Mouse (Mus musculus) cortical plate, adult 2 months (tissue): ENCODE measurements at regions not wholly inside any gene's neighbourhood (a gene's known extent, or its start where the extent isn't known, plus 50 kb on each side); places are given as distances from the start of the nearest gene placed in this dataset.

Source experiments
- H3K27ac ChIP-seq: fragments of 200-500 bp; 2 replicates; pipeline ENCODE4 v1.5.1; 2012; ENCODE audit warnings: low read length, control low read depth, inconsistent platforms; ENCODE audit not compliant: insufficient read depth
- H3K4me1 ChIP-seq: fragments of 200-500 bp; 2 replicates; pipeline ENCODE4 v1.6.1; 2011; ENCODE audit warnings: low read length; ENCODE audit not compliant: control insufficient read depth, insufficient read depth
- H3K4me3 ChIP-seq: fragments of 200-500 bp; 2 replicates; pipeline ENCODE4 v1.5.1; 2011; ENCODE audit warnings: mild to moderate bottlenecking, low read length, control low read depth; ENCODE audit not compliant: insufficient read depth
- CTCF ChIP-seq: fragments of 200-500 bp; IDR thresholded peaks from 2 replicates; pipeline ENCODE4 v1.5.1; 2011; ENCODE audit warnings: mild to moderate bottlenecking, control low read depth, low read length; ENCODE audit not compliant: insufficient read depth; ENCODE audit errors: extremely low read depth
- POLR2A ChIP-seq: fragments of 200-500 bp; IDR thresholded peaks from 2 replicates; pipeline ENCODE4 v1.6.1; 2011; ENCODE audit warnings: mild to moderate bottlenecking, low read length, control low read depth; ENCODE audit not compliant: insufficient read depth; ENCODE audit errors: extremely low read depth

DNA sequence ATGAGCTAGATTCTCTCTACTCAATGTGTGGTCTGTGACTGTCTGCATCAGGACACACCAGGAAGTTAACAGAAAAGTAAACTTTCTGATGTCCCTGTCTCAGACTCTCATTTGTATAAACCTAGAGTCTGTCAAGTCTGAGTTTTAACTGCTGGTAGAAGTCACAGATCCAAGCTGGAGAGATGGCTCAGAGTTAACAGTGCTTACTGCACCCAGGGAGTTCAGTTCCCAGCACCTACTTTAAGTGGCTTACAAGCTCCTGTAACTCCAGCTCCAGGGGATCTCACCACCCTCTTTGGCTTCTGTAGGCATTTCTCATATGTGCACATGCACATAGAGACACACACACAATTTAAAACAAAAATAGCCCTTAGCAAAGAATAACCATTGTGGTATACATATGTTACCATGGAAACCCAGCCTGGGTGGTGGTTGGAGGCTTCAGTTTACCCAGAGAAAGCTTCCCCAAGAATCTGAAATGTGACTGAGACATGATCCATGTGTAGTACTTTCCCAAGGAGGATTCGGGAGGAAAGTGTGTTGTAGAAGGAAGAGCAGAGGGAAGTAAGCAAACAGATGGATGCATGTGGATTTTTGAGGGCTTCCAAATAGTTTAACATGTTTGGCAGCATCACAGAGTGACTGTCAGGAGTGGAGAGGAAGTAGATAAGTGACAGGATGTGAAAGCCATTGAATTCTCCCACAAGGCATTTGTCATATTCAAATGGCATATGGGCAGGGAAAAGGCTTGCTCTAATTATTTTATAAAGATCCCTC lies 1279.8 kb downstream of the Slc22a22 start:
- Histone ChIP-seq H3K27ac (no peak overlapping the region), H3K4me1 (no peaks in the 10 kb centered on the region), H3K4me3 (no peak overlapping the region)
- TF ChIP-seq POLR2A (no peak), CTCF (no peak)

DNA sequence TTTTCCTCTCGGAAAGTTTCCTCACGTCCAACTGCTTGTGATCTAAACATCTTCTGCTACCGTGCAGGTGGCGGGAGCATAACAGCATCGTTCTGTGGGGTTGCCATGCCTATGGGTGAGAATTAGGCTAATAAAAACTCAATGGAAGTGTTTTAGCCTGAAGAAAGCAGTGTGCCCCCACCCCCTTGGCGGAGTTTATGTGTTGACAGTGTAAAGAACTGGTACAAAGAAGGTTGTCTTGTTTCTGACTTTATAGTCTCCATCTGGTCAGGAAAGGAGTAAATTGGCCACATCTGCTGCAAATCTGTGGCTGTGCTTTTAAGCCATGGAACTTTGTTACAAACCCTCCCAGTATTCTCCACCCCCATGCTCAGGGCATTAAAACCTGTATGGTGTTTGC lies 1311.2 kb downstream of the Slc22a22 start:
- no peaks in the 10 kb centered on the region for H3K4me1 ChIP-seq
- TF ChIP-seq POLR2A (no peak), CTCF (no peak)

GRCm38 (mm10) chr15:56158726-56159125 lies 1318.7 kb downstream of the Slc22a22 start:
- TF ChIP-seq POLR2A = no peak
- Histone ChIP-seq H3K4me3 (no peak overlapping the region), H3K27ac (no peak overlapping the region), H3K4me1 (no peaks in the 10 kb centered on the region)

More for the DNA sequence above, 1311.2 kb downstream of the Slc22a22 start:
- Histone ChIP-seq H3K27ac (no peak overlapping the region), H3K4me3 (no peak overlapping the region)

GRCm38 (mm10) chr15:56139451-56139850 lies 1338.0 kb downstream of the Slc22a22 start:
- TF ChIP-seq POLR2A (no peak), CTCF (no peak)
- H3K27ac ChIP-seq = no peak overlapping the region

DNA sequence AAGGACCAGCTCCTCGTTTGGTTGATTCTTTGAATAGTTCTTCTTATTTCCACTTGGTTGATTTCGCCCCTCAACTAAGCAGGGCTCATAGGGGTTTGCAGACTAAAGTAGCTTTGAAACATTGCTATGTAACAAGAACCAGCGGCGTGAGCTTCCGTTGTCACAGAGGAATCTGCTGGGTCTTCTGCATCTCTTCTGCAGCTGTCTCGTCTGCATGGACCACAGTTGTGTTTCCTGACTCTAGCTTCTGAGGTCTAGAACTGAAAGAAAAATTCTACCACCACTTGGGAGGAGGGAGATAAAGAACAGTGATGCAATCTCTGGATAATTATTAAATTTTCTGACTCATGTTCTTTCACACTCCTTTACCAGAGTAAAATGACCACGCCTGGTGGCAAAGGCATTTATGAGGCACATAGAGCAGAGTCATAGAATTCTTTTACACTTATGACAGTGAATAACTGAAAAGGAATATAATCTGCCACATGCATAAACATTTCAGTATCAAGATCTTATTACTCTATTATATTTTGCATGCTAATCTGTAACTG lies 1340.9 kb downstream of the Slc22a22 start:
- no peak overlapping the region for H3K27ac ChIP-seq
- no peaks in the 10 kb centered on the region for H3K4me1 ChIP-seq
- no peak overlapping the region for H3K4me3 ChIP-seq
- TF ChIP-seq CTCF = no peak
- no peak for TF ChIP-seq POLR2A

More at GRCm38 (mm10) chr15:56139451-56139850, 1338.0 kb downstream of the Slc22a22 start:
- no peaks in the 10 kb centered on the region for H3K4me1 ChIP-seq
- no peak overlapping the region for H3K4me3 ChIP-seq

GRCm38 (mm10) chr15:56128029-56128428 lies 1349.4 kb downstream of the Slc22a22 start:
- TF ChIP-seq POLR2A (no peak), CTCF (no peak)
- Histone ChIP-seq H3K4me1 (no peaks in the 10 kb centered on the region), H3K4me3 (no peak overlapping the region), H3K27ac (no peak overlapping the region)

DNA sequence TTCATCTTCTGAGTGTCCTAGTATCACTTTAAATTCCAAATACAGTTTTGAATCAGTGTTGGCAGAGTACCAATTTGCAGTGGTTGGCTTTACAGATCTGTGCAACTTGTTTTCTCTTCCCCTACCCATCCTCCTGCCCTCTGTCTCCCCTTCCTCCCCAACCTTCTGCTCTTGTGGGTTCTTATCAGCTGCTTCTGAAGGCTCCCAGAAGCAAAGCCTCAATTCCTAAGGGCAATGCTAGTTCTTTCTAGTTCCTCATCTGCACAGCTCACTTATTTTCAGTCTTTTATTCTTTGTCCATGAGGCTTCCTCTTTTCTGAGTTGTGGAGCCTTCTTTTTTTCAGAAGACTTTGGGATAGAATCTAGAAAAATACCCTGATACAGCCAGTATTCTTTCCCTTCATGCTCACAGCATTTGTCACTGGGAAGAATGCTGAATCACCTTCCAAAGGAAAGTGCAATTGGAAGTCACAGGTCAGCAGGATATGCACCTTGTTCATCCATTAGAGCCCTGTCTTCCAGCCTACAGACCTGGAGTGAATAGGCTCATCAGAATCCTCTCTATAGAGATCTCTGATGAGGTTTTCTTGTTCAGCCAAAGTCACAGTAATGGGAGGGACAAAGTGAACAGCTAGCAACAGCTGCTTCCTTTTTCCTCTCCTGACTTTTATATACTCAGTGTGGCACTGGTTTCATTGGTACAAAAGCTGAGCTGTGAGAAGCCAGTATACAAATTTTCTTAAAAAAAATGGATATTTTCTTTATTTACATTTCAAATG lies 1357.9 kb downstream of the Slc22a22 start:
- Histone ChIP-seq H3K27ac (no peak overlapping the region), H3K4me3 (no peak overlapping the region), H3K4me1 (no peaks in the 10 kb centered on the region)
- TF ChIP-seq CTCF (no peak), POLR2A (no peak)

GRCm38 (mm10) chr15:56108313-56108712 lies 1369.1 kb downstream of the Slc22a22 start:
- no peak overlapping the region for H3K27ac ChIP-seq
- no peak overlapping the region for H3K4me3 ChIP-seq
- no peaks in the 10 kb centered on the region for H3K4me1 ChIP-seq
- TF ChIP-seq CTCF (no peak), POLR2A (no peak)

GRCm38 (mm10) chr15:56107719-56108118 lies 1369.7 kb downstream of the Slc22a22 start:
- TF ChIP-seq POLR2A (no peak), CTCF (no peak)
- Histone ChIP-seq H3K27ac (no peak overlapping the region), H3K4me3 (no peak overlapping the region), H3K4me1 (no peaks in the 10 kb centered on the region)
